ENCODE assay signal across 10 mouse cellular contexts in genomic region chr4:153189485-153189884, GRCm38 (mm10).
DNase-seq lines count a peak whose midpoint lies in the region; ATAC-seq and TF ChIP-seq lines count a peak whose summit lies in the region.
"Had no signal": no experiment of that assay in that cellular context is flagged by ENCODE, and none has a peak within 500 bp of the region (broad histone marks: within the 10 kb centered on the region; RNA-seq: fewer than 3 reads in every experiment).

No protein-coding gene starts in this region.

- H3K4me1 ChIP-seq in kidney, embryonic 16.5 days (ENCODE audit: insufficient read depth, low read length) = no peaks in the 10 kb centered on the region
- H3K4me1 ChIP-seq in liver, postnatal 0 days (ENCODE audit: insufficient read depth) = no peaks in the 10 kb centered on the region
- peaks cover 10% of the 10 kb centered on the region; the same call in 1 of the 2 replicates for H3K4me1 ChIP-seq in midbrain, embryonic 16.5 days (ENCODE audit: control insufficient read depth, insufficient read depth, low read length)
- H3K4me1 ChIP-seq: heart, embryonic 15.5 days had no signal

- H3K4me3 ChIP-seq in kidney, embryonic 16.5 days (ENCODE audit: low read length) = no peak overlapping the region
- no peak overlapping the region for H3K4me3 ChIP-seq in liver, postnatal 0 days (ENCODE audit: low read depth, low read length)
- H3K4me3 ChIP-seq in midbrain, embryonic 16.5 days (ENCODE audit: low read depth, low read length) = no peak overlapping the region
- H3K4me3 ChIP-seq: heart, embryonic 15.5 days; neural tube, embryonic 12.5 days had no signal

- 7% methylated on average over 8 of the region's 8 CpGs for WGBS in kidney, embryonic 16.5 days
- 7% methylated on average over 8 of the region's 8 CpGs for WGBS in liver, postnatal 0 days (ENCODE audit: insufficient replicate concordance)
- 5% methylated on average over 8 of the region's 8 CpGs for WGBS in midbrain, embryonic 16.5 days

- H3K9ac ChIP-seq in kidney, embryonic 16.5 days (replicated peaks; ENCODE audit: low read length) = no peak overlapping the region
- H3K9ac ChIP-seq in liver, postnatal 0 days (replicated peaks) = no peak overlapping the region
- no peak overlapping the region for H3K9ac ChIP-seq in midbrain, embryonic 16.5 days (ENCODE audit: low read depth, low read length)
- H3K9ac ChIP-seq: heart, embryonic 15.5 days; neural tube, embryonic 12.5 days had no signal

- peaks cover 6% of the 10 kb centered on the region; the same call in 1 of the 2 replicates for H3K27me3 ChIP-seq in kidney, embryonic 16.5 days (ENCODE audit: insufficient read depth, low read length)
- H3K27me3 ChIP-seq in liver, postnatal 0 days (ENCODE audit: insufficient read depth, low read length) = no peaks in the 10 kb centered on the region
- H3K27me3 ChIP-seq in midbrain, embryonic 16.5 days (ENCODE audit: control insufficient read depth, insufficient read depth, low read depth, low read length) = peaks cover 29% of the 10 kb centered on the region

- no peak overlapping the region for H3K27ac ChIP-seq in kidney, embryonic 16.5 days (ENCODE audit: low read length)
- no peak overlapping the region for H3K27ac ChIP-seq in liver, postnatal 0 days (ENCODE audit: low read depth)
- H3K27ac ChIP-seq in midbrain, embryonic 16.5 days (ENCODE audit: low read length) = no peak overlapping the region
- H3K27ac ChIP-seq: heart, embryonic 15.5 days; neural tube, embryonic 12.5 days had no signal

- no peak overlapping the region for H3K4me2 ChIP-seq in kidney, embryonic 16.5 days (replicated peaks; ENCODE audit: low read depth, low read length)
- no peak overlapping the region for H3K4me2 ChIP-seq in liver, postnatal 0 days (ENCODE audit: low read depth, low read length)
- no peak overlapping the region for H3K4me2 ChIP-seq in midbrain, embryonic 16.5 days (ENCODE audit: low read length)
- H3K4me2 ChIP-seq: heart, embryonic 15.5 days had no signal

- no peak for TF ChIP-seq EP300 in liver, postnatal 0 days (IDR thresholded peaks at IDR 0.05; ENCODE audit: low read depth)

- no peak for ATAC-seq in kidney, embryonic 16.5 days (ENCODE audit: low FRiP score, low TSS enrichment)
- ATAC-seq in liver, postnatal 0 days = no peak
- ATAC-seq in midbrain, embryonic 16.5 days = no peak

- H3K36me3 ChIP-seq in kidney, embryonic 16.5 days (ENCODE audit: insufficient read depth, low read length) = no peaks in the 10 kb centered on the region
- no peaks in the 10 kb centered on the region for H3K36me3 ChIP-seq in liver, postnatal 0 days (replicated peaks; ENCODE audit: insufficient read depth, low read length)
- no peaks in the 10 kb centered on the region for H3K36me3 ChIP-seq in midbrain, embryonic 16.5 days (ENCODE audit: control insufficient read depth, insufficient read depth, low read length)
- H3K36me3 ChIP-seq: heart, embryonic 15.5 days; neural tube, embryonic 12.5 days had no signal

- peak; percentile 11 for DNase-seq in kidney, adult 11 months
- peak; percentile 15 for DNase-seq in adrenal gland, adult 8-10 months
- DNase-seq in heart, postnatal 36 days = peak; percentile 15 to 56
- DNase-seq in liver, postnatal 0 days = peak; percentile 46
- DNase-seq in left cerebral cortex, adult 11 months (ENCODE audit: low spot score) = no peak
- no peak for DNase-seq in cerebellum, adult 18-20 months

- H3K9me3 ChIP-seq in kidney, embryonic 16.5 days (ENCODE audit: low read length) = no peaks in the 10 kb centered on the region
- H3K9me3 ChIP-seq in liver, postnatal 0 days (ENCODE audit: low read length) = no peaks in the 10 kb centered on the region
- H3K9me3 ChIP-seq in midbrain, embryonic 16.5 days (replicated peaks; ENCODE audit: control insufficient read depth, low read length, poor library complexity, severe bottlenecking) = no peaks in the 10 kb centered on the region
- H3K9me3 ChIP-seq: heart, embryonic 15.5 days; neural tube, embryonic 12.5 days had no signal

- intact Hi-C loops in heart, postnatal 36 days (cut with DNase I) = loop anchor here (10.0 kb wide), 1 partner anchor 165 kb away; no protein-coding TSS in a partner anchor

- no peak for TF ChIP-seq CTCF in liver, postnatal 0 days (IDR thresholded peaks at IDR 0.05; ENCODE audit: low read depth)

Comparison
In these comparisons a context has a peak if more than half of its experiments do, and no peak if none do; other contexts are left out.
1. DNase-seq: peak in kidney, adult 11 months (single experiment), adrenal gland, adult 8-10 months (single experiment), heart, postnatal 36 days (2 of 2) and liver, postnatal 0 days (single experiment); none in left cerebral cortex, adult 11 months (single experiment) and cerebellum, adult 18-20 months (0 of 2).